Mouse (Mus musculus) MEL-GATA-1-ER (cell line): ENCODE data around the gene Aknad1.

Experiments used
- DNase-seq: peaks from one replicate; pipeline ENCODE4 v3.0.0-alpha.2; 2012; ENCODE audit warnings: low read depth; ENCODE audit errors: extremely low read depth

Aknad1 gene

DNA sequence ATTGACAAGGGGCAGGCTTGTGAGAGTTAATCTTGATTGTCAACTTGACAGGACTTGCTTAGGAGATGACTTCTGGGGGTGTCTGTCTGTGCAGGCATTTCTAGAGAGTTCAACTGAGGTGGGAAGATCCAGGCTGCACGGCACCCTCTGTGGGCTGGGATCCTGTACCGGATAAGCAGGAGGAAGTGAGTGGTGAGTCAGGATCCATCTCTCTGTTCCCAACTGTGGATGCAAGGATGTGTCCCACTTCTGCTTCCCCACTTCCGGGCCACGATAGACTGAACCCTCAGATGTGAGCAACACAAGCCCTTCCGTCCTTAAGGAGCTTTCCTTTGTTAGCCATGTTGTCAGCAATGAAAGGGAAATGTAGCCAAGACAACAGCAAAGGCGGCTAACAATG, 47.1 kb downstream of the Aknad1 start:
- no peak for DNase-seq

DNA sequence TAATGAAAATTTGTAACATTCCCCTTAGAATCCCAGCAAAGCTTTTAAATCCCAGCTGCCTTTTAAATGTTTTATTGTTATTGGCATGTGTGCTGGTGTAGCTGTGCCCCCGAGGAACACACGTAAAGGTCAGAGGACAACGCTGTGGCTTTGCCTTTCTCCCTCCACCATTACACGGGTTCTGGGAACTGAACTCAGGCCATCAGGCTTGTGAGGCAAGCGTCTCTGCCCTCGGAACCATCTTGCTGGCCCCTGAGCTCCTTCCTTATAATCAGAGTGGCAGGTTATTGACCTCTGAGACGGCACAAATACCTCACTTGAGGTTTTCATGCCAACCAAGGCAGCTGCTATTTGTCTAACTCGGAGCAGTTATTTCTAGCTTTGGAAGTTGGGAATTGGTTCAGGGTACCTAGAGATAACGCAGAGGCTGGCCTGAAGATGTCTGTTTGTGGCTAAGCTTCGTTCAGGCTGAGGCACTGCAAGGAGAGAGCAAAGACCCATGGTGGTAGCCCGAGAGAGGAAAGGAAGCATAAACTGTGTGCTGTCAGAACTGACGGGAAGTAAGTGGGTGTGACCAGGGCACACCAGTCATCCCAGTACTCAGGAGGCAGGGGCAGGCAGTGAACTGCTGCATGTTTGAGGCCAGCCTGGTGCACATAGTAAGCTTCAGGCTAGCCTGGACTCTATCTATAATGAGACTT, 48.4 kb downstream of the Aknad1 start:
- DNase-seq = no peak

DNA sequence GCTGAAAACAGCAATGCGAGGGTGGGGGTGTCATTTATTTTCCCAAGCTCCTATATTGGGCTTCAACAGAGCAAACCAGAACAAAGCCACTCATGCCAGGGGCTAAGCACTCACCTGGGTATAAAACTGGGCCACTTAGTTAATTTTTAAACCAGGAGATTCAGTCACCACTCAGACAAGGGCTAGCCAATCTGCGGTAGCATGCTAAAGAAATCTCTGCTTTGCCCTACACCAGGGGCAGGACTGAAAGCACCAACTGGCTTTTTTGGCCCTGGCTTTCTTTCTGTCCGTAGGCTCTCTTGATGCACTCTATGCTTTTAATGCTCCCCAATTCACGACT, 49.0 kb downstream of the Aknad1 start:
- no peak for DNase-seq

DNA sequence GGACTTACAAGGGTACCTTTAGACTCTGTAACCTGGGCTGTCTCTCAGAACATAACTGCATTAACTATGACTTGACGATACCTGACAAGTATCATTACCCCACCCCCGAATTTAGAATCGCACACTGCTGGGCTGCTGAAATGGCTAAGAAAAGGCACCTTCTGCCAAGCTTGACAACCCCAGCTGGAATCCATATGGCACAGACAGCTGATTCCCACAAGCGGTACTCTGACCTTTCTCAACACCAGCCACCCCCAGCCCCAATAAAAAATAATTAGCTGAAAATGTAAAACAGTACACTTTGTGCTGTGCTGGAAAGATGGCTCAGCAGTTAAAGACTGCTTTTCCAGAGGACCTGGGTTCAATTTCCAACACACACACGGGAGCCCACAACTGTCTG, 49.8 kb downstream of the Aknad1 start:
- DNase-seq = no peak

DNA sequence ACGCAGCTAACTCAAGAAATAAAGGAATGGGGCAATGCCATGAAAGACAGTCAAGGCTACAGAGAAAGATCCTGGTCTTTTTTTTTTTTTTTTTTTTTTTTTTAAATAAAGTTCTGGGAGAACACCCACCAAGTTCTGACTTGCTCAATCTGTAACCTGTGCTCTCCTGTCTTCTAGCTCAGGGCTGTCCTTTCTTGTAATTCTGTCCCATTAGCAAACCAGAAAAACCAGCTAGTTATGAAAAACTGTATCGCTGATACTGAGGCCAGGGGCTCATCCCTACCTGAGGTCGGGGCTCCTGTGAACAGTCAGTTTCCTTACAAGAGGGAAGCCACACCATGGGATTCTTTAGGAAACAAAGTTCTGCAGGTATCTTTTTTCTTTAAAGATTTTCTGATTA, 51.0 kb downstream of the Aknad1 start:
- no peak for DNase-seq

DNA sequence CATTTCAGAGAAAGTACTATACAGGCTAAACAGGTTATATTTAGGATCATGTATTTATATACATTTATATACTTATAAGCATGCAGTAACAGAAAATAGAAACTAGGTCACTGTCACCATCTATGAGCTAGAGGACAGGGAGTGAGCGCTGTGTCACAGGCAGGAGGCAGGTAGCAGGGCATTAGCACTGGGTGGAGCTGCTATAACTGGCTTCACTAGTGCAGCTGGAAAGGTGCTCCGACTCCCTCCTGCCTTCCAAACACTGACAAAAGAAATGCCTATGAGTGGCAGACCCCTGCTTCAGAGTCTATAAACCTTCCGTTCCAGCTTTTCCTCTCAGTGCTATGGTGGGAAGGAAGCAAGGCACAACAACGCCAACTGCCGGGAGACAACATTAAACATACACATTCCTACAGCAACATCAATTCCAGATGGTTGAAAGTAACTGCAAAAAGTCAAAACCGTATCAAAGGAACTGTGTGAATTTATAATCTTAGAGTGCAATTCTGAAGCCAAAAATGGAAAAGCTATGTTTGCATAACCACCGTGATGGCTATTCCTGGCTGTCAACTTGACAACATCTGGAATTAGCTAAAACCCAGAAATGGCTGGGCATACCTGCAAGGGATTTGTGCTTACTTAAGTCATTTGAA, 51.7 kb downstream of the Aknad1 start:
- DNase-seq = no peak

DNA sequence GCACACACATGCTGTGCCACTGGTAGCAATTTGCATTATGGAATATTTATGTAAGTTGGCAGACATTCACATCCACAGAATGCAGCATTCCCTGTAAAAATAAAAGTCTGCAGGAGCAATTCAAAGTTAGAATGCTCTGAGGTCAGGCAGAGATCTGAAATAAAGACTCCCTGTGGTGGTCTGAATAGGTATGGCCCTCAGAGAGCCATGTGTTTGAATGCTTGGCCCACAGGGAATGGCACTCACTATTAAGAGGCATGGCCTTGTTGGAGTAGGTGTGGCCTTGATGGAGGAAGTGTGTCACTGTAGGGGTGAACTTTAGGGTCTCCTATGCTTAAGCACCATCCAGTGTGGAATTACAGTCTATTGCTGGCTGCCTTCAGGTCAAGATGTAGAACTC, 53.0 kb downstream of the Aknad1 start:
- DNase-seq = no peak

DNA sequence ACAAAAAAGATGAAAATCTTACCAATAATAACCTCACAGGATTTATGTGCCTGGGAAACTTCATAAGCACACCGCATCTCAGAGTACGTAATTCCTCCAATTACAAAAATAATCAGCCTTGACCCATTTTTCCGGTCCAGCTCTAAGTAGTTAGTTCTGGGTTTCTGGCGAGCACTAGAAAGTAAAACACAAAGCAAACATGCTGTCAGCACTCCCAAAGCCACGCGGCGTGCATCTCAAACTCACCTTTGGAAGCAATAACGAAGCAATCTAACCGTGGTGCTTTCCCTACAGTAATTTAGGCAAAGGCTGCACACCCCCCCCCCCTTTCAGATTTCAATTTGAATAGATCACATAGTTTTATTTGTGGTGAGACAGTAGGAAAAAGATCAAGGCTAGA, 55.3 kb downstream of the Aknad1 start:
- DNase-seq = no peak

DNA sequence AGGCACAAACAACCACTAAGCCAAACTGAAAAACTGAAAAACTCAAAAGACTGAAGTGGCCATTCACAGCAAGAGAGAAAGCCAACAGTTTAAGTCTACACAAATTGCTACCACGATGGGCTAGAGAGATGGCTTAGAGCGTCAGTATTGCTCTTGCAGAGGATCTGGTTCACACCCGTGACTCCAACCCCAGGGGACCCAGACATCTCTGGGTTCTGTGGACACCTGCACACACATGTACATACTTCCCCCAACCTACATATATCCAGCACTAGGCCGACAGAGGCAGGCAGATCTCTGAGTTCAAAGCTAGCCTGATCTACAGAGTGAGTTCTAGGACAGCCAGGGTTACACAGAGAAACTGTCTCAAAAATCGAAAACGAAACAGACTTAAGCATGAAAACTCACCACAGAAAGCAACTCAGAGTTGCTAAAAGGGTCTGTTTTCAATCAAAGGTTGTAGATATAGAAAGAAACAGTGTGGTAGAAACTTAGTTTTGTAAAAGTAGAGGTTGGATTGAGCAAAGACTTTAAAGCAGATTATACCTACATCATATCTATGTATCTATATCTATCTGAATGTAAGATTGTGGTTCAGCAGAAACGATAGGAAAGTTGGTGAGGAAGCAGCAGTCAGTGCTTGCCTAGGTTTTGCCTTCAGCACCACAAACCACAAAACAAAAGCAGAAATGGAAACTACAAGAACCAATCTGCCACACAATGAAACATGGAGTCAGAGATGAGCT, 56.3 kb downstream of the Aknad1 start:
- DNase-seq = no peak

DNA sequence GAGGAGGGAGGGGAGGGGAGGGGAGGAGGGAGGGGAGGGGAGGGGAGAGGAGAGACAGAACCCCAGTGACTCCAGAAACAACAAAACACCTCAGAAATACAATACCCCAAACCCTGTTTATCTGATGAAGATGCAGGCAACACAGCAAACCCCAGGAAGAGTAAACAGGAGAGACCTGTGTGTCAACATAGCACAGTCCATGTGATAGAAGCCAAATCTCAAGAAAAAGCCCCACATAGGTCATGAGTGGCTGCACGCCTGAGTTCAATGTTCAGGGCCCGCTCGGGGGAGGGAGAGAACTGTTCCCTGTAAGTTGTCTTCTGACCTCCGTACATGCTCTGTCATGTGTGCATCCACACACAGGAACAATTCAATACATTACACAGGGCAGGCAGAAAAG, 56.9 kb downstream of the Aknad1 start:
- no peak for DNase-seq

DNA sequence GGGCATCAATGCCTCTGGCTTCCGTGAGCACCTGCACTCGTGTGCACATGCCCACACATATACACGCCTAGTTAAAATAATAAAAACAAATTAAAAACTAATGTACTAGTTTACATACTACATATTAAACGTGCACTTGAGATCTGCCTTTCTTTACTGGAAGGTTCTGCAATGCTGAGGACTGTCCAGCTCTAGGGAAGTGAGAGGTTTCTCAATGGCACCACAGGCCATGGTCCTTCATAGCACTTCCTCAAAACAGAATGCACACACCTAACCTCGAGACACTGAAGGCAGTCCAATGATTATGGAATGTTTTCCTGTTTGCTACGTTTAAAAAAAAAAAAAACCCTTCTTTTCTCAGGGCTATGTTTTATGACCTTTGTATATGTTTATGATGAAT, 58.3 kb downstream of the Aknad1 start:
- peak; percentile 22 for DNase-seq

DNA sequence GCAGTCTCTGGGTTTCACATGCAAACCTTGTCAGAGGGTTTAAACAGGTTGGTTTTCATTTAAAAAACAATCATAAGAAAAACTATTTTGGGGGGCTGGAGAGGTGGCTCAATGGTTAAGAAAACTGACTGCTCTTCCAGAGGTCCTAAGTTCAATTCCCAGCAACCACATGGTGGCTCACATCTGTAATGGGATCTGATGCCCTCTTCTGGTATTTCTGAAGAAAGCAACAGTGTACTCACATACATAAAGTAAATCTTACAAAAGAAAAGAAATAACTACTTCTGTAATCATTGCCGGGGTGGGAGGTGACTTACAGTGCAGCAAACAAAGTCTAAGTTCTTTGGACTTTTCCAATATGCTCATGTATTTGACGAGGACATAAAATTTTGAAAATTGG, 58.9 kb downstream of the Aknad1 start:
- DNase-seq = no peak

DNA sequence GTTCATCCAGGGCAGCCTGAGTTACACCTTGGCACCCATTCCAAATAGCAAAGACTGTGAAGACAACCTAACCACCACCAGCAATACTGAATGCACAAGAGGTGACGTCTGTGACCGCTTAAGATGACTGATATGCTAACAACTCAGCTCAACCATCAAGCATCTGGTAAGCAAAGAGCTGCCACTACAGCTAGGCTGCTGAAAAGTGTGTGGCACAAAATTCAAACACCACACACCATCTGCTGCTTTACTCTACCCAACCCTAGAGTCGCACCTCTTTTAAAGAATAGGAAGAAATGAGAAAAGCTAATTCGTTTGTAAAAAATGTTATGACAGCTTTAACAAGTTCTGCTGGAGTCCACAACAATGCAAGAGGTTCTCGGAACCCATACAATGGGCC, 66.2 kb downstream of the Aknad1 start:
- DNase-seq = no peak

DNA sequence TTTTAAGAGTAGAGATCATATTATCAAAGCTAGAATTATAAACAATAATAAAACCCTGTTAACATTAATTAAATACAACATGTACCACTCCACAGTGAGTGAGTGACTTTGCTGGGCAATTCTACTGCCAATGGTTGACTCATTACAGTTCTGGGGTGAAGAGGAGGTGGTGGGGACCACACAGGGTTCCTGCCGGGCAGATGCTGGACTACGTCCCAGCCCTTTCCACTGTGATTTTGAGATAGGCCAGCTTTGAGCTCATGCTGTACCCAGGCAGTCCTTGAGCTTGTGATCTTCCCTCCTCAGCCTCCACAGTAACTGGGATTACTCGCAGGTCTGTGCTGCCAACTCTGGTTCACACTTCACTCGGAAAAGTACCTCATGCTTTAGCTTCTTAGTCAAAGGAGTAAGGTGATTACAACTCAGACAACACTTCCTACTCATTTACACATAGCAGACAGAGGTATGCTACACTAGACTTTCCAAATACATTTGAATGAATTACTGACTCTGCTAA, 71.3 kb downstream of the Aknad1 start:
- no peak for DNase-seq

DNA sequence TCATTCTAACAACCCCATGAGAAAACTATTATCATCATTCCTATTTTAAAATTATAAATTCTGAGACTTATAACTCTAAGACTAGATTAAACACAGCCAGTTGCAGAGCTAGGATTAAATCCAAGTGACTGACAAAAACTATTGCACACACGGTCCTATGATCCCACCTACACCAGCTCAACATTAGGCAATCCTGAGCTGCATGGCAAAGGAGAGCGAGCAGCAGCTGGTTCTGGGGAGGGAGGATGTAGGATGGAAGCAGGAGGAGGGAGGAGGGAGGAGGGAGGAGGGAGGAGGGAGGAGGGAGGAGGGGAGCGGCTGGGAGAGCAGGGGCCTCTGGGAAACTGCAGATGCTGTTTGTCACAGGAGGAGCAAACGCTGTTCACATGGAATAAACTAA, 76.2 kb downstream of the Aknad1 start:
- no peak for DNase-seq

DNA sequence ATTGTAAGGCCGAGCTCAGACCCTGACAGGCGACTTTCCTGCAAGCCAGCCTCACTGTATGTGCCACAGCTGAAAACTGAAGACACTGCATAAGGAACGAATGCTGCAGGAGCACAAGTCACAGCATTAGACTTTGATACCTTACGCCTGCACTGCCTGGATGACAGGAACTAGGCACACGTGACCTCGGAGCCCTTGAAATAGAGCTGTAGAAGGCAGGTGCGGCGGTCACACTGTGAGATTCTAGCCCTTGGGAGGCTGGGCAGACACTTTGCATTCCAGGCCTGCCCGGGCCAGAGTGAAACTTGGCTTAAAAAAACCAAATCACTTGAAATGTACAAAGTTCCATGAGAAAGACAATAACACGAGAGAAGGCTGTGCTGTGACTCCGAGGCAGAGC, 91.0 kb downstream of the Aknad1 start:
- DNase-seq = no peak

DNA sequence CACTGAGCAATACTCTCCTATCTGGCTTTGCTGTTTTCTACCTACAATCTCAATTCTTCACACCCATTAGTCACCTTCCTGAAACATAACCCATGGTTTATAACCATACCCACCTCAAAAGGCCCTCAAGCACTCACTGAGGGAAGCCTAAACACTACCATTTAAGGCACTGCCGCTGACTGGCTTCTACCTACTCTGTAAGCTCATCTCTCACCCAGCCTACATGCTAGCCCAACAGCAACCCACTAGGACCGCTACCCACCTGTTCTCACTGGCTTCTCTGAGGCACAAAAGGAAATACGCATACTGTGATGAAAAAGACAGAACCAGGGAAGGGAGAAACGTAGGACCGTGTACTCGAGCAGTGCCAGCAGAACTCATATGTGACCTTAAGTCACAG, 92.3 kb downstream of the Aknad1 start:
- no peak for DNase-seq
